Mouse (Mus musculus) adrenal gland, postnatal 4 days (tissue): Measurements from ENCODE around the gene Hgd. TPM values are rescaled to one million over a fixed set of nuclear protein-coding genes. Genes with fewer than 3 reads are reported as not detected.

Source experiments
- DNase-seq, 2 experiments: peaks; one replicate each; pipeline ENCODE4 v3.0.0; 2021 to 2022; ENCODE audit warnings: low spot score in 2 of 2, mixed read lengths in 2 of 2
- long read RNA-seq, 2 experiments: library from polyadenylated mRNA; stranded (forward); transcript quantifications; one replicate each; pipeline ENCODE4 v2.0.0; 2021
- total RNA-seq, 2 experiments: library from RNA; stranded (reverse); gene quantifications; 2 replicates each; pipeline ENCODE4 v1.2.3; 2021

Gene Hgd
- total RNA-seq = 10 to 100 TPM in 1 of 2 experiments, 1 to 10 TPM in 1; 4.0 to 16.9 TPM
- long read RNA-seq, experiment 1, transcript Hgd-203 (14 exons, 1,702 nt) = major isoform, 9 of 15 reads
- long read RNA-seq, experiment 1, partial matches to known transcripts = 4 of 15 reads
- long read RNA-seq, experiment 1, other reads (novel, unspliced or antisense) = 0 of 15 reads
- long read RNA-seq, experiment 2, partial matches to known transcripts = 0 of 3 reads
- long read RNA-seq, experiment 2, other reads (novel, unspliced or antisense) = 0 of 3 reads

DNA sequence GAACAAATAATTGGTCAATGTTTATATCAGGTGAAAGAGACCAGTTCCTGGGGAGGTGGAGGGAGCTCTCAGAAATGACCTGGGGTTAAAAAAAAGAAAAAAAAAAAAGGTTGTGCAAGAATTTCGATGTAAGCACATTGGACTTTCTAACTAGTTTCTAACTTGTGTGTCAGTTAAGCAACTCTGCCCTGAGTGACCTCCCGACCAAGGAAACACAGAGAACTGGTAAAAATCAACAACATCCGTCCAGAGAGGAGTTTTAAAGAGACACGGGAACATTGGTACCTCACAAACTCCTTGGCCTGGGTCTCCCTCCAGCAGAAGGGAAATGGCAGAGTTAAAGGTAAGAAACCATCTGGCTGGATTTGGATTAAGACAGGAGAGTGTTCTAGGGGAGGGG, at the start of gene Hgd:
TSS of gene Hgd (plus strand) at position 160 of the 400 bp plus-strand sequence.
- no peak for DNase-seq

DNA sequence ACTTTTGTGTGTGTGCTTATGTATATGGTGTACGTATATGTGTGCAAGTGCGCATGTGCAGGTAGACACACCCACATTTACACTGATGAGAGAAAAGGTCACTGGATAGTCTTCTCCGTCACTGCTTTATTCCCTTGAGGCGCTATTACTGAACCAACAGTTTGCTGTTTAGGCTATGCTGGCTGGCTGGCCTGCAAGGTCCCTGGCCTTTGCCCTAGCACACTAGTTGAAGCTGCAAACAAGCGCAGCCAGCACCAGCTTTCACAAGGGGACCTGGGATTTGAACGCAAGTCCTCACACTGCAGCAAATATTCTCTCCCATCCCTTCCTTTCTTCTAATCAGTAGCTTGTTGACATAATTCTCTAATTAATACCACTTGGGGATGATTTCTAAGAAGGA, 49.8 kb upstream of the Hgd start:
- DNase-seq = no peak

DNA sequence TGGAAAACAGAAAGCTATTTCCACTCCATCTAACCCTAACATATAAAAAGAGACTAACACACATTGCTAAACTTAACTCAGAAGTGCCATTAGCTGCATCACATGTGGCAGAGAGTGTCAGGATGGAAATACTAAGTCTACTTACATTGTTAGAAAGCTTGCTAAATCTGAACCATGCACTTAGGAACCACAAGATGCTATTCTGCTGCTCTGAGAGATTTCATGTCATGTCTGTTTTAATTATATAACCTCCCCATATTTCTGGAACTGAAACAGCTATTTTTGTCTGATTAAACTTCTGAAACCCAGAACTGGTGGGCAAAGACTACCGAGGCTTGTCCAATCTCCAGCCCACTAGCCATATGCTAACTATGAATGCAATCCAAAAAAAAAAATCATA, 47.9 kb upstream of the Hgd start:
- no peak for DNase-seq

DNA sequence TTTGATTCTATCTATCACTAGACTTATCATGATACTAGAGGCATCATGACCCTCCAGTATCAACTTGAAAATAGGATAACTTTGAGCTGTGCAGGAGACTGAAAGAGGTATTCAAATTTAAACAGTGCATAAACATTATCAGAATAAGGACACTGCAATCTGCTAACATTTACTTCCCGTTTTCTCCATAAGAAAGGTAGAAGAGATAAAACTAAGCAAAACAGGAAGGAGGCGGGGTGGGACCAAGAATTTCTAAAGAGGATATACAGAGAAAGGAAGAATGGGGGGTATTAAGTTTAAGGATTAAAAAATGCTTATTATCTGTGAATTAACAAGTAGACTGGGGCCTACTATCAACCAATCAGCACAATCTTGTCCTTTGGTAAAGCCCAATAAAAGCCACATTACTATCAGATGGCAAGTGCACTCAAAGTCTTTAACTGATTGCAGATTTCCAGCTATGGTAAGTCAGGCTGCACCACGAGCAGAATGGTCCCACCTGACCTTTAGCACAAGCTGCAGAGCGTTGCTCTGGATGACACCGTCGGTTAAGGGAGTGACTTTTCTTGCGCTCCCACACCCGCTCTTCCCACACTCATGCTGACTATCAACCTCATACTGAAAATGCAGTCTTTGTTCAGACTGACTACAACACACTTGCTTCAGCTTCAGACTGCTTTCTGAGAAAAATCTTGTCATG, 46.4 kb upstream of the Hgd start:
- DNase-seq = no peak

DNA sequence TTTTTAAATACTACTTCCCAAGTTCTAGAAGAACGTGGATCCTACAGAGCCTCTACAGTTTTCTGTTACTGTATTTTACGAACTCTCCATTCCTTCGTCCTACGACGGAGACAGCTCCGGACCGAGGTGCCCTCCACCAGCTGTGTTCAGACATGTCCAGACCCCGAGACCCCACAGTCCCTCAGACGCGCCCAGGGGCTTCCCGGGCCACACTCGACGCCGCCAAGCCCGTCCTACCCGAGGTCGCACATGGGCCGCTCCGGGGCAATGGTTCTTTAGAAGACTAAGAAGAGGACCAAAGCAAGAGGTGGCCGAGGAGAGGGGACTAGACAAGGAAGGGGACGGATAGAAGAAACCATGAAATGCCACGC, 40.7 kb upstream of the Hgd start:
- no peak for DNase-seq

DNA sequence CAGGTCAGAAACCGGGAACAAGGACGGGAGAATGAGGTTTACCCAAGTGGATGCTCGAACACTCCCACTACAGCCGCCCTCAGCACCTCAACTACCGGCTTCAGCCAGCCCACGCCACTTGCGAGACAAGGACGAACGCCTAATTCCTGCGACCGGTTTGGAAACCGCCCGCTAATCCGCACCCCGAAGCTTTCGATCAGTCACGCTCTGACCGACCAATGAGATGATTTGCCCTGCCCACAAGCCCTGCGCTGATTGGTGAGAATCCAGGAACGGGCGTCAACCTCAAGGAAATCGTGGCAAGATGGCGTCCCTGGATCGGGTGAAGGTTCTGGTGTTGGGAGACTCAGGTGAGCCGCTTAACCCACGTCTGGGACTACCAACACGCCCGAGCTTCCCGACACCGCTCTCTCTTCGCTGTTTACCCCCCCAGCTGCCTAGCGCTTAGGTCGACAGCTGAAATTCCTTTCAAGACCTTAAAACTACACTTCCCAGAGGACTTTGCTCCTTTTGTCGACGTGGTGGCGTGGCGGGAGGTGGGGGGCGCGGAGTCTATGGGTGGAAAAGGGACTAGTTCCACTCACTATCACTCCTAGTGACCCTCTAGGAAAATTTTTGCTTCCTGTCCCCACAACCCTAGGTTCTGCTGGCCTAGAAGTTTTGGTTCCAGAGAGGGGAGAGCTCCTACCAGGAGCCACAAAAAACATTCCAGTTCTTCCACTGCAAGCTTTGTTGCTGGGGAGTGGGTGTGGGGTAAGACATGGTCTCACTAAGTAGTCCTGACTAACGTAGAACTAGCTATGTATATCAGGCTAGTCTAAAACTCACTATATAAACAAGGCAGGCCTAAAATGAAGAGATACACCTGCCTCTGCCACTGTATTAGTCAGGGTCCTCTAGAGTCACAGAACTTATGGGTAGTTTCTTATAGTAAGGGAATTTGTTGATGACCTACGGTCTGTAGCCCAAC, 40.1 kb upstream of the Hgd start, which contains the start of the genes Gtf2e1 and Rabl3:
TSS of gene Gtf2e1 (minus strand) at position 179 of the 970 bp plus-strand sequence.
TSS of gene Rabl3 (plus strand) at position 275 of the 970 bp plus-strand sequence.
- peak; percentile 83 to 95 for DNase-seq

DNA sequence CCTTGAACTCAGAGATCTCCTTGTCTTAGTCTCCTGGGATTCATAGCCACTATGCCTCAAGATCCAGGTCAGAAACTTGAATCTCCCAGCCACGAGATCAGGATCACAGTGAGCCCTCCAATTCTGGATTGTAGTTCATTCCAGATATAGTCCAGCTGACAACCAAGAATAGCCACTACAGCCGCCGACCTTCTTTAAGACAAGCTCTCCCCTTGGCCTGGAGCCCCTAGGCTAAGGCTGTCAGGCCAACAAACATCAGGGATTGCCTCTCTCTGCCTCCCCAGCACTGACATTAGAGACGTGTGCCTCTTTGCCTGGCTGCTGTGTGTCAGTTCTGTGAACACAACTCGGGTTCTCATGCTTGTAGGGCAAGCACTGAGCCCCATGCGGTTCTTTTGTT, 39.2 kb upstream of the Hgd start:
- DNase-seq = no peak

DNA sequence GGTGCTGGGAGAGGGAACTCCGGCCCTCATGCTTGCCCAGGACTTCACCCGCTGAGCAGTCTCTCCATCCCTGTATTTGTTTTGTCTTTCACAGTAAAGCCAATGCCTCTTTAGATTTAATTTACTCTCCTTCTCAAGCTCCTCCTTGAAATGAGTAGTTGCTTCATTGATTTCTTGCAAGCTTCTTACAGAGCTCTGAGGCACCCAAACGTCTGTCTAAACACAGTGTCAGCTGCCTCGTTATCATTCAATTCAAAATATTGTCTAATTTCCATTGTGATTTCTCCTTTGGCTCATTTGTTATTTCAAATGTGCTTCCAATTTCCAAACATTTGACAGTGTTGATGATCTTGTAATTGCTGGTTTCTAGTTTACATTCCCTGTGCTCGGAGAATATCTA, 33.6 kb upstream of the Hgd start:
- DNase-seq = no peak

DNA sequence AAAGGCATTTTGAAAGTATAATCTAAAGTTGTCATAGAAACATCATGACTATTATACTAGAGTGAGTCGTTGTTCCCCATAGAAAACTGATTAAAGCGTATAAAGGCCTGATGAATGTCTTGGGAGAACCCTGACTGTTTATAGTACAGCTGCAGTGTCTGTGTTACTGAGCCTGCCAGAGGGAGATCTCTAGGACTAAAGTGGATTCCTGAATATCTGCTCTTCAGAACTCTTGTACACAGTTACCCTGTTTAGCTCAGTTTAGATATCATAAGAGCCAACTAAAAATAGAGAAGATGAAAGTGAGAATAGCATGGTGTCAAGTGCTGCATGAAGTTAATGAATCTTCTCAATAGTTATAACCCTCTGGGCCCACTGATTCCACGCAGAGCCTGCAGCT, 29.7 kb upstream of the Hgd start:
- no peak for DNase-seq

DNA sequence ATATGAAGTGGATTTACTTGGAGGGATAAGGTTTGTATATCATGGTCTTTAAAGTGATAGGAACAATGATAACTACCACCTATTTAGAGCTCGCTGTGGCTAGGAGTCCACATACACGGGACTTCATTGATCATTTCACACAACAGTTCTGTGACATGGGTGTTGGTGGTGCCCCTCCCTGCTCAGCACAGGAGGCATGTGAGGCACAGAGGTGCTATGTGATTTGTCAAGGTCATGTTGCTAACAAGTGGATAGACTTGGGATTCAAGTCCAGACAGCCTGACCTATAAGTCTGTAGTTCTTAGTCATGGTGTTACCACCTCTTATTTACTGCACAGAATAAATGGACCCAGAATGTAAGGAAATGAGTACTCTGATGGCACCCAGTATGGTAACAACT, 29.0 kb upstream of the Hgd start:
- DNase-seq = no peak

DNA sequence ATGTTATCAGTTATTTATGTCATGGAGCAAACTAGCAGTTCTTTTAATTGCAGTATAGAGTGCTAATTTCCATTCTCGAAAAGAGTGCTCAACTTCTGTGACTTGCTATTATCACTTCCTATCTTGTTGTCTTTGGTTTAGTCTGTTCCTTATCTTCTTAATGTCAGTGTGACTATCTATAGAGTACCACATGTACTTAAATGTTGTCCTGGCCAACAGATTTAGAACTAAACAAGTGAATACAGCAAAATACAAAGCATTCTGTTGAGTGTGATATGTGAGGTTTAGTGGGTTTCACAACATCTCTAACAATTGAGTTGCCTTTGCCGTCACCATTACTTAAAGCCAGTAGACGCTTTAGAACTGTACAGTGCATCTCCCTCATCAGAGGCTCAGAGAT, 27.1 kb upstream of the Hgd start:
- DNase-seq = no peak

DNA sequence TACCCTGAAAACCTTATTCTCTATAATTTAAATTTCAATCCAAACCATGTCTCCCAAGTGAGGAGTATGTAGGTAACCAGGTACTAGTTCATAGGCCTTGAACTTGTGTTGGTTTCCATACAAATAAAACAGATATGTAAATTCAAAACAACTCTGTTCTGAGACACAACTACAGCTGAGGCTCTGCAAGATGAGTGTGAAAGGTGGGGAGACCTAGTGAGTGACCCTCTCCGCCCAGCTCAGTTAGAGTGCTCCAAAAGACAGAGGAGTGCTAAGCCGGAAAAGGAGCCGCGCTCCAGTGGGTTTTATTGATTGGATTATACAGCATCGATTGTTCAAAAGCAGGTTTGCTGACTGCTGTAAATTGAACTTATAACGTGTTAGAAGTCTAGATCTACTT, 17.5 kb upstream of the Hgd start:
- no peak for DNase-seq

DNA sequence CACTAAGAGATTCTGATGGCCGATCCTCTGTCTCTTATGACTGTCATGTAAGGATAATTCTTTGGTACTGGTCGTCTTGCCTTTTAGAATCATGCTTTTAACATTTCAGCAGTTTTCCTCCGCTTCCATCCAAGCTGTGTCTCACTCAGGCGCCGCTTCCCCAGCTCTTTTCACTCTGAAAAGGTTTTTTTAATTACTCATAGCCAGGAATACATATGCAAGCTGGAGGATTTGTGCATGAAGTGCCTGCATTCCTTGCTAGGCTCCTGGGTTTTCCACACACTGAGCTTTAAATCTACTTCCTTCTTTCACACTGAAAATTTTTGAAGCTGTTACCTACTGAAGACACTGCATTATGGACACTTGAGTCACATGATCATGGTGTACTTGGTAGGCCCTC, 17.0 kb upstream of the Hgd start:
- no peak for DNase-seq

DNA sequence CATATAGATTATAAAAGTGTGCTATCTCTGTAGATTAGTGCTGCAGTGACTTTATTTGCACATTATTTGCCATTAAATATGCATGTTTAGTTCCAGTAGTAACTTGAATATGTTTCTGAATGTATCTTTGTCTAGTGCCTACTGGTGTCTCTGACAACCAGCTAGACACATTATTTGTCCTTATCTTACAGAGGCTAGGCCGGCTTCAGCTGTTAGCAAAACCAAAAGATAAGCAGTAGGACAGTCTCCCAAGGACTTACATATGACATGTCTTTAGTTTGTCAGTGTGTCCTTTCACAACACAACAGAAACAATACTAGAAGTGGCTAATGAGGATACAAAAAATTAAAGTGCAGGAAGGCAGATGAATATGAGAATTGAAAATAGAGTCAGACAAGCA, 14.8 kb upstream of the Hgd start:
- no peak for DNase-seq

DNA sequence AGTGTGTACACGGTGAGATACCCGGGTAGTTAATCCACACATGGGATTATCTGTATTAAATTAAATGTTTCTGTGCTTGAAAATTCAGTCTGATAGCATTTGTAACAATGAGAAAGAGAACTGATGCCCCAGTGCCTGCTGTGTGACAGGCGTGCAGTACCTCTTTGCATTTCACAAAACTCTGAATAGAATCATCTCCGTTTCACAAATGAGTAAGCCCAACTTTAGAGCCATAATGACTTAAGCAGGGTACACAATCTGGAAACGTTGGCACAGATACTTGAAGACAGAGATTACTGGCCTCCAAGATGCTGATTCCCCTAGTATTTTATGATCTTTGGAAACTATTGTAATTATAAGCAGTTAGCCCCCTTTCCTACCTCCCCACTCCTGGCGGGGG, 13.8 kb upstream of the Hgd start:
- no peak for DNase-seq

DNA sequence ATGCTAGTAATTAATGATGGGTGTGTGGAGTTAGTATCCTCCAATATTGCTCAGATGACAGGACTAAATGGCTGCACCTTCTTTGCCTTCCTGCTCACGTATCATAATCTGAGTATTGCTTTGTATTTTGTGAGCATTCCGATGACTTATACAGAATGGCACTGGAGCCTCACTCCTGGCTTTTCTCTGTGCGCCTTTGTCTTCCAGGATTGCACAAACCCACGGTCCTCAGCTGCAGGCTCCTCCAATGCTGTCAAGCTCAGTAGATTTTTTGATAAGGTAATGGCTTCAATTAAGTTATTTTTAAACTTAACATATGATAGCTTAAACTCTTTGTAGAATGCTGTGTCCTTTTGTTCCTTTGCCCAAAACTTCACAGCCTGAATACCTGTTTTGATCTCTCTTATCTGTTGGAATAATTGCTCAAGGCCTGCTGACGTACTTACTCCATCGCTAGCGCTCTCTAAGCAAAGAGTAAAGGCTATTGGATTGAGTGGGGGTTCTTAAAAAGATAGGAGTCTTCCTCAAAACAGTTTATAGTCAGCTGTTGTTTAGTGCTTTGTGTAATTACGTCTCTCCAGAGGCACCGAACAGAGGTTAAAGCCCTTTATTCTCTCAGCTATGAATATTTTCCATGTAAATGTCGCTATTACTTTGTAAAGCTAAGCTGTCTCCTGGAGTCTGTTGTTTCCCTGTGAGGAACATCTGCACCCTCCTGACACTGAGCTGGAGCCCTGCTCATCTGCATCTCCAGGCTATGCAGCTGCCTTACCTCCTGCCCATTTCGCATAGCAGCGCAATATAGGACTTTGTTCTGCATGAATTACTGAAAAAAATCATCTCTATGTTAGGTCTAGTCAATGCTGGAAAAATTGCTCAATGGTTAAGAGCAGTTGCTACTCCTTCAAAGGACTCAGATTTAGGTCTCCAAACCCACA, 12.6 kb upstream of the Hgd start:
- no peak for DNase-seq

DNA sequence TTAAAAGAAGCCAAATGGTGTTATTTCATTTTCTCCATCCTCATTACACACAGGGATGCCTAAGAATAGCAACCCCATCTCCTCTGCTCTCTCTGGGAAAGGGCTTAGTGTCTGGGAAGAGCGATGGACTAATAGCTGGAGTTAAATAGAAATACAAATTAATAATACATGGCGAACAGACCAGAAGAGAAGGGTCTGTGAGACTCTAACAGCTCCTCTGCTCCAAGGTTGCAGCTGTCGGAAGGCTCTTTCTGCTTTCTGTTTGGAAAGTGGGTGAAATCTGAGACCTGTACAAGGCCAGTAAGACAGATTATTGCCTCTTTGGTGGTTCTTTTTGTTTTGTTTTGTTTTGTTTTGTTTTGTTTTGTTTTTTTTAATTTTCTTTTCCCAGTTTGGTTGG, 8.4 kb upstream of the Hgd start:
- DNase-seq = no peak

DNA sequence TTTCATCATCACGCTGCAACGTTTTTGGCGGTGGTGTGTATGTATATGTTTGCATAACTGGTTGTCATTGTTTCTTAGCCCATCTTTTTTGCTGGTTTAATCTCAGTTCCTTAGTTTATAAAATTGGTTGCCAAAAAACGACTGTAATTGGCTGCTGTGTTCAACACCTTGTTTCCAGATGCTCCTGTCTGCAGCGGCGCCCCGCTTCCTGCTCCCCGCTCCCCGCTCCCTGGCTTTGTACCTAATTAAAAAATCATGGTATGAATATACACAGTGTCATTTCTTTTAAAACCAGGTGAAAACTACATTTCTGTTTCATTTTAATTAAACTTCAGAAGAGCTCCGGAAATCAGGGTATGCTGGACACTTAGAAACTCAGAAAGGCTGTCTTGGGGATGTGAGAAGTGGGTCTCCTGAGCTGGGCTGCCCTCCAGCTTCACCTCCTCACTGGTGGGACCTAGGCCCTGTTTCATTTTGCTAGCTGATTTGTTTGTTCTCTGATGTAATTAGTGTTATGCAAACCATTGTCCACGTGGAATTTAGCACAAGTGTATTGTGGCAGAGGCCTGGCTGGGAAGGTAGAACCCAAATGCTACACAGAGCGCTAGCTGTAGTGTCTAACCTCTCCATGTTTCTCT, 7.7 kb upstream of the Hgd start:
- DNase-seq = no peak

DNA sequence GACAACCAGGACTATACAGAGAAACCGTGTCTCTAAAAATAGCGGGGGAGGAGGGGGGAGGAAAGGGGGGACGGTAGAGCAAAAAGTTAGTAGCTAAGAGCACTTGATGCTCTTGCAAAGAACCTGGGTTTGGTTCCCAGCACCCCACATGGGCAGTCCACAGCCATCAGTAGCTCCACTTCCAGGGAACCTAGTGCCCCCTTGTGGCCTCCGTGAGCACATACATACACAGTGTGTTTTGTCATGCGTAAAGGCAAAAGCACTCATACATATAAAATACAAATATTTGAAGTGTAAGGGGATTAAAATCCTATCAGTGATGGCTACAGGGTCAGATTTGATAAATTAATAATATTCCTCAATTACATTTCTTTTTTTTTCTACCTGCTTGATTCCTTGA, 6.9 kb upstream of the Hgd start:
- DNase-seq = no peak

DNA sequence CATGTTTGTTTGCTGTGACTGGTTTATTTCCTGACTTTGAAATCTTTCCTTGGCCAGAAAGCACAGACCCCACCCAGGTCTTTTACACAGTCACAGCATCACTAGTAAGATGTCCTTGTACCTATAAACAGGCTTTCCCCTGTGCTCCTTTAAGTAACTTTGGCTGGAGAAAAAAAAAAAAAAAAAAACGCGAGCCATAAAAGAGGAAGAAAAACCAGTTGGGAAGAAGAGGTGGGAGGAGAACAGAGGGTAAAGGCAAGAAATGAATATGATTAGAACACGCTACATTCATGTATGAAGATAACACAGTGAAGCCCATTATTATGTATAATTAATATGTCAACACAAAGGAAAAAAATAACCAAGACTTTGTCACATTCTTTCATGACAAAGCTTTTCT, 4.6 kb upstream of the Hgd start:
- no peak for DNase-seq
